Mouse (Mus musculus) colon, adult 2 months (tissue): ENCODE measurements around the gene Lrig1. TPM values are rescaled to one million over a fixed set of nuclear protein-coding genes. Genes with fewer than 3 reads are reported as not detected.

Experiments used
- polyA plus RNA-seq: library from polyadenylated mRNA; depleted of rRNA; stranded (reverse); fragments of >200 nt; gene quantifications from 2 replicates; pipeline ENCODE4 v1.2.3, GENCODE M21; 2012; rRNA removed

Gene Lrig1
- polyA plus RNA-seq = 84.6 and 91.5 TPM in 2 replicates

DNA sequence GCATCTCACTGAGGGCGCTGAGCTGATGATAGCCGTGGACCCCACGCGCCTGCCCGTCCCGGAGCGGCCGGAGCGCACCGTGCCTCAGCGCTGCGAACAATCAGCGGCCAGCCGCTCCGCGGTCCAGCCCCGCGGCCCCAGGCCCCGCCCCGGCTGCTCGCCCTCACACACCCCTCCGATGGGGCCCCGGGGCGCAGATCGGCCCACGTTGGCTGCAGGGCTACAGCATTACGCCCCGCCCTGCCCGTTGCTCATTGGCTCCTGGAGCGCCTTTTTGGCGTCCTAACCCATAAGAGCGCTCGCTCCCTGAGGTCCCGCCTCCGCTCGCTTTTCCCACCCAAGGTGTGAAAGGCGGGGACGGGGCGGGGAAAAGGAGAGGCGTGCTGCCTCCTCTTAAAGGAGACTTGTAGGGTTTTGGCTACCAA, at the start of gene Lrig1:
TSS of gene Lrig1 (minus strand) at position 92 of the 425 bp plus-strand sequence.

Other genes starting within 250 kb of the Lrig1 start
- gene Slc25a26, start 199.8 kb downstream of the Lrig1 start, polyA plus RNA-seq = 5.3 and 6.7 TPM in 2 replicates